Mouse (Mus musculus) neural tube, embryonic 14.5 days (tissue): ENCODE results near the gene Traf2. TPM values are rescaled to one million over a fixed set of nuclear protein-coding genes. Genes with fewer than 3 reads are reported as not detected.

Experiments used
- ATAC-seq: fragments of 200-750 bp; cut with Nextera tagmentation; 2 replicates; pipeline ENCODE4 v1.8.0; 2017; ENCODE audit warnings: low read depth, mild to moderate bottlenecking, moderate TSS enrichment, moderate library complexity
- H3K27ac ChIP-seq: fragments of 300-500 bp; sonication (generic); 2 replicates; pipeline ENCODE4 v1.5.1; 2014; ENCODE audit warnings: low read depth, mild to moderate bottlenecking, control low read depth, low read length, moderate library complexity, mixed read lengths
- H3K27me3 ChIP-seq: fragments of 300-500 bp; sonication (generic); 2 replicates; pipeline ENCODE4 v1.6.1; 2014; ENCODE audit warnings: low read length; ENCODE audit not compliant: control insufficient read depth, insufficient read depth
- H3K36me3 ChIP-seq: fragments of 300-500 bp; sonication (generic); 2 replicates; pipeline ENCODE4 v1.6.1; 2014; ENCODE audit warnings: low read length, mixed read lengths; ENCODE audit not compliant: control insufficient read depth, insufficient read depth
- H3K4me1 ChIP-seq: fragments of 300-500 bp; sonication (generic); 2 replicates; pipeline ENCODE4 v1.6.1; 2014; ENCODE audit warnings: low read length; ENCODE audit not compliant: control insufficient read depth, insufficient read depth
- H3K4me2 ChIP-seq: fragments of 300-500 bp; sonication (generic); 2 replicates; pipeline ENCODE4 v1.6.1; 2014; ENCODE audit warnings: mild to moderate bottlenecking, low read depth, low read length, control low read depth
- H3K4me3 ChIP-seq: fragments of 300-500 bp; sonication (generic); 2 replicates; pipeline ENCODE4 v1.5.1; 2014; ENCODE audit warnings: low read depth, low read length, control low read depth, mixed read lengths
- H3K9ac ChIP-seq: fragments of 300-500 bp; sonication (generic); replicated peaks from 2 replicates; pipeline ENCODE4 v1.6.1; 2014; ENCODE audit warnings: low read depth, mild to moderate bottlenecking, control low read depth, low read length, mixed read lengths
- H3K9me3 ChIP-seq: fragments of 300-500 bp; sonication (generic); 2 replicates; pipeline ENCODE4 v1.6.1; 2016; ENCODE audit warnings: low read length; ENCODE audit not compliant: control insufficient read depth
- WGBS: fragments of 180-500 bp; shearing (Covaris S2); extraction: QIAGEN DNeasy Blood & Tissue Kit; methylation state at CpG from one replicate; pipeline ENCODE4 v1.1.7; 2014; 5-methylcytosine and 5-hydroxymethylcytosine counted together
- polyA plus RNA-seq: library from polyadenylated mRNA; unstranded; fragments of >200 nt; fragmentation: Nextera tagmentation; extraction: Ambion mirVana; gene quantifications from 2 replicates; pipeline ENCODE4 v1.2.1, GENCODE M21; 2014

Traf2 gene
- polyA plus RNA-seq, 1 experiment from 2014 or later: 12.6 TPM

- Histone ChIP-seq H3K27ac (no peak overlapping the region), H3K4me3 (no peak overlapping the region), H3K9ac (no peak overlapping the region), H3K4me2 (no peak overlapping the region), H3K9me3 (no peaks in the 10 kb centered on the region), H3K4me1 (peaks cover 2% of the 10 kb centered on the region), H3K36me3 (peaks cover 19% of the 10 kb centered on the region), H3K27me3 (no peaks in the 10 kb centered on the region)
- 90% methylated on average over 6 of the region's 6 CpGs for WGBS
- ATAC-seq: no peak
Measured at GRCm38 (mm10) chr2:25568473-25569019, 21.8 kb upstream of the Traf2 start.

- no peak for ATAC-seq
- 84% methylated on average over 6 of the region's 6 CpGs for WGBS
- H3K4me2 ChIP-seq: no peak overlapping the region
- no peak overlapping the region for H3K4me3 ChIP-seq
- peaks cover 39% of the 10 kb centered on the region for H3K36me3 ChIP-seq
- H3K27ac ChIP-seq: no peak overlapping the region
- no peaks in the 10 kb centered on the region for H3K4me1 ChIP-seq
- H3K27me3 ChIP-seq: no peaks in the 10 kb centered on the region
- no peak overlapping the region for H3K9ac ChIP-seq
- H3K9me3 ChIP-seq: no peaks in the 10 kb centered on the region
Measured at GRCm38 (mm10) chr2:25566558-25566957, 19.8 kb upstream of the Traf2 start.

- Histone ChIP-seq H3K9me3 (no peaks in the 10 kb centered on the region), H3K4me3 (no peak overlapping the region), H3K4me1 (no peaks in the 10 kb centered on the region), H3K27me3 (no peaks in the 10 kb centered on the region), H3K4me2 (no peak overlapping the region), H3K9ac (no peak overlapping the region), H3K36me3 (peaks cover 47% of the 10 kb centered on the region), H3K27ac (no peak overlapping the region)
- ATAC-seq: no peak
- 84% methylated on average over 8 of the region's 8 CpGs for WGBS
Measured at GRCm38 (mm10) chr2:25565741-25566140, 19.0 kb upstream of the Traf2 start.

- no peak overlapping the region for H3K4me2 ChIP-seq
- peaks cover 15% of the 10 kb centered on the region for H3K4me1 ChIP-seq
- H3K4me3 ChIP-seq: no peak overlapping the region
- H3K36me3 ChIP-seq: peaks cover 52% of the 10 kb centered on the region
- no peaks in the 10 kb centered on the region for H3K27me3 ChIP-seq
- no peak for ATAC-seq
- H3K27ac ChIP-seq: no peak overlapping the region
- no peaks in the 10 kb centered on the region for H3K9me3 ChIP-seq
- no peak overlapping the region for H3K9ac ChIP-seq
- 86% methylated on average over 9 of the region's 9 CpGs for WGBS
Measured at GRCm38 (mm10) chr2:25561946-25562345, 15.2 kb upstream of the Traf2 start.

GRCm38 (mm10) chr2:25560551-25560950, 13.8 kb upstream of the Traf2 start:
- WGBS: 95% methylated on average over 8 of the region's 8 CpGs
- no peak overlapping the region for H3K27ac ChIP-seq
- H3K4me2 ChIP-seq: no peak overlapping the region
- no peak overlapping the region for H3K4me3 ChIP-seq
- H3K36me3 ChIP-seq: peaks cover 50% of the 10 kb centered on the region
- H3K9ac ChIP-seq: no peak overlapping the region
- no peaks in the 10 kb centered on the region for H3K9me3 ChIP-seq
- H3K4me1 ChIP-seq: peaks cover 22% of the 10 kb centered on the region
- H3K27me3 ChIP-seq: no peaks in the 10 kb centered on the region
- ATAC-seq: no peak

GRCm38 (mm10) chr2:25558774-25559173, 12.0 kb upstream of the Traf2 start:
- no peaks in the 10 kb centered on the region for H3K9me3 ChIP-seq
- H3K9ac ChIP-seq: 0 out of 2 replicates have a peak overlapping the region, but pooled peaks have one; percentile 70
- peak overlapping the region; percentile 87 for H3K4me2 ChIP-seq
- ATAC-seq: no peak
- no peak overlapping the region for H3K27ac ChIP-seq
- no peaks in the 10 kb centered on the region for H3K27me3 ChIP-seq
- H3K4me1 ChIP-seq: peaks cover 22% of the 10 kb centered on the region
- H3K36me3 ChIP-seq: peaks cover 39% of the 10 kb centered on the region
- 80% methylated on average over 6 of the region's 6 CpGs for WGBS
- peak overlapping the region; percentile 68 for H3K4me3 ChIP-seq

- H3K27me3 ChIP-seq: no peaks in the 10 kb centered on the region
- H3K4me3 ChIP-seq: peak overlapping the region; percentile 68
- under 1% methylated on average over 24 of the region's 24 CpGs for WGBS
- H3K9me3 ChIP-seq: no peaks in the 10 kb centered on the region
- peaks cover 31% of the 10 kb centered on the region for H3K36me3 ChIP-seq
- peaks cover 22% of the 10 kb centered on the region for H3K4me1 ChIP-seq
- ATAC-seq: peak; percentile 33; the same call in 1 of the 2 replicates
- H3K9ac ChIP-seq: peak overlapping the region; percentile 70
- peak overlapping the region; percentile 71 for H3K27ac ChIP-seq
- peak overlapping the region; percentile 87 for H3K4me2 ChIP-seq
Measured at GRCm38 (mm10) chr2:25557964-25558360, 11.2 kb upstream of the Traf2 start.

GRCm38 (mm10) chr2:25557221-25557963, 10.7 kb upstream of the Traf2 start, which contains the start of gene Edf1:
Gene Edf1, plus strand, starts transcription at chr2:25557847.
- H3K4me1 ChIP-seq: peaks cover 22% of the 10 kb centered on the region
- no peaks in the 10 kb centered on the region for H3K27me3 ChIP-seq
- H3K36me3 ChIP-seq: peaks cover 26% of the 10 kb centered on the region
- H3K9me3 ChIP-seq: no peaks in the 10 kb centered on the region
- peak within 1 kb of the TSS; percentile 70 for H3K9ac ChIP-seq
- WGBS: under 1% methylated on average over 58 of the region's 61 CpGs
- peak; percentile 99 for ATAC-seq
- H3K4me3 ChIP-seq: peak within 1 kb of the TSS; percentile 68
- H3K4me2 ChIP-seq: peak within 1 kb of the TSS; percentile 87
- peak within 1 kb of the TSS; percentile 78 for H3K27ac ChIP-seq

GRCm38 (mm10) chr2:25556296-25556695, 9.6 kb upstream of the Traf2 start:
- Histone ChIP-seq H3K27me3 (no peaks in the 10 kb centered on the region), H3K4me1 (peaks cover 22% of the 10 kb centered on the region), H3K27ac (no peak overlapping the region), H3K4me2 (no peak overlapping the region), H3K36me3 (peaks cover 15% of the 10 kb centered on the region), H3K9me3 (no peaks in the 10 kb centered on the region), H3K9ac (no peak overlapping the region), H3K4me3 (no peak overlapping the region)
- WGBS: 59% methylated on average over 1 of the region's 1 CpGs
- ATAC-seq: no peak
